8 mouse cellular contexts compared by ENCODE assay signal in the genomic region with DNA sequence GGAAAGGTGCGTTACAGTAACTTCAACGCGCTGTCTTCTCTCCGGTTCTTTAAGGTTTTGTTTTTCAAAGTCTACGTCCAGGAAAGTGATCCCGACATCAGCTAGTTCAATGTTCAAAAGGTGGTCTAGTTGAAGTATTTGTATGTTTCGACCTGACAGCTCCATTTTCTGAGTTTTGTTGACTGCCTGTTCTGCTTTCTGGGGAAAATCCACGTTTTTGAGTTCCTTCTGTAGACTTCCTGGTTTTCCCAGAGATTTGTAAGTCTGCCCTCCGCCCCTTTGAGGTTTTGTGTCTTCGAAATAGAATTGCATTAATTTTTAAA. TPM values are rescaled to one million over a fixed set of nuclear protein-coding genes. Genes with fewer than 3 reads are reported as not detected.
DNase-seq lines count a peak whose midpoint lies in the region; ATAC-seq and TF ChIP-seq lines count a peak whose summit lies in the region.

No protein-coding gene starts in this region.

- intact Hi-C loops in heart, postnatal 10 days (cut with DNase I) = no loop called here

- ATAC-seq in heart, embryonic 16.5 days (replicated peaks; ENCODE audit: extremely low read depth, insufficient read depth, low FRiP score) = no peak
- ATAC-seq in hindbrain, embryonic 12.5 days (ENCODE audit: low FRiP score) = no peak
- no peak for ATAC-seq in midbrain, embryonic 11.5 days (ENCODE audit: low FRiP score)

- TF ChIP-seq POLR2A in bone marrow, adult 2 months (IDR thresholded peaks at IDR 0.05; ENCODE audit: borderline replicate concordance, control insufficient read depth, low read depth, low read length) = no peak

- TF ChIP-seq CTCF in bone marrow, adult 2 months (IDR thresholded peaks at IDR 0.05; ENCODE audit: control insufficient read depth, insufficient read depth, low read length) = no peak

- WGBS in heart, embryonic 16.5 days = 6% methylated on average over 10 of the region's 10 CpGs
- WGBS in bone marrow, adult 2 months = 1% methylated on average over 10 of the region's 10 CpGs
- 15% methylated on average over 10 of the region's 10 CpGs for WGBS in hindbrain, embryonic 12.5 days
- 14% methylated on average over 10 of the region's 10 CpGs for WGBS in midbrain, embryonic 11.5 days

- H3K4me3 ChIP-seq in heart, embryonic 16.5 days (ENCODE audit: low read length) = peak overlapping the region; percentile 97
- peak overlapping the region; percentile 78 for H3K4me3 ChIP-seq in bone marrow, adult 2 months (replicated peaks; ENCODE audit: control insufficient read depth, low read depth, low read length)
- H3K4me3 ChIP-seq in hindbrain, embryonic 12.5 days = peak overlapping the region; percentile 86
- peak overlapping the region; percentile 77 for H3K4me3 ChIP-seq in midbrain, embryonic 11.5 days (ENCODE audit: low read depth, low read length)

- peaks cover 9% of the 10 kb centered on the region for H3K4me1 ChIP-seq in heart, embryonic 16.5 days (ENCODE audit: control insufficient read depth, insufficient read depth, low read length)
- no peaks in the 10 kb centered on the region for H3K4me1 ChIP-seq in bone marrow, adult 2 months (ENCODE audit: control insufficient read depth, insufficient read depth, low read length)
- peaks cover 13% of the 10 kb centered on the region for H3K4me1 ChIP-seq in hindbrain, embryonic 12.5 days
- peaks cover 6% of the 10 kb centered on the region; the same call in 1 of the 2 replicates for H3K4me1 ChIP-seq in midbrain, embryonic 11.5 days (ENCODE audit: control insufficient read depth, insufficient read depth, low read length)

- H3K4me2 ChIP-seq in heart, embryonic 16.5 days (ENCODE audit: low read depth, low read length) = peak overlapping the region; percentile 92
- peak overlapping the region; percentile 93 for H3K4me2 ChIP-seq in hindbrain, embryonic 12.5 days (replicated peaks)
- peak overlapping the region; percentile 73 for H3K4me2 ChIP-seq in midbrain, embryonic 11.5 days

- peak overlapping the region; percentile 94; the same call in 1 of the 2 replicates for H3K27ac ChIP-seq in heart, embryonic 16.5 days (ENCODE audit: low read length)
- H3K27ac ChIP-seq in bone marrow, adult 2 months (ENCODE audit: control insufficient read depth, insufficient read depth, low read depth, low read length, poor library complexity) = peak overlapping the region; percentile 96
- H3K27ac ChIP-seq in hindbrain, embryonic 12.5 days = peak overlapping the region; percentile 97
- H3K27ac ChIP-seq in midbrain, embryonic 11.5 days (ENCODE audit: low read depth, low read length) = no peak overlapping the region

- no peaks in the 10 kb centered on the region for H3K36me3 ChIP-seq in heart, embryonic 16.5 days (ENCODE audit: control insufficient read depth, insufficient read depth)
- no peaks in the 10 kb centered on the region for H3K36me3 ChIP-seq in hindbrain, embryonic 12.5 days
- no peaks in the 10 kb centered on the region for H3K36me3 ChIP-seq in midbrain, embryonic 11.5 days (ENCODE audit: control insufficient read depth, insufficient read depth, low read length)

- no peak for DNase-seq in heart, postnatal 10 days
- DNase-seq in midbrain, embryonic 11.5 days (ENCODE audit: low spot score, missing footprints) = peak; percentile 92
- no peak for DNase-seq in right cerebral cortex, adult 18-20 months
- no peak for DNase-seq in yolk sac, embryonic 10.5 days (ENCODE audit: low spot score)
- DNase-seq in cerebellum, adult 11 months = no peak

- peak overlapping the region; percentile 93 for H3K9ac ChIP-seq in heart, embryonic 16.5 days (ENCODE audit: low read length)
- peak overlapping the region; percentile 90 for H3K9ac ChIP-seq in hindbrain, embryonic 12.5 days
- peak overlapping the region; percentile 81 for H3K9ac ChIP-seq in midbrain, embryonic 11.5 days (ENCODE audit: low read length)

- H3K27me3 ChIP-seq in heart, embryonic 16.5 days (ENCODE audit: control insufficient read depth, insufficient read depth, low read length) = no peaks in the 10 kb centered on the region
- no peaks in the 10 kb centered on the region for H3K27me3 ChIP-seq in hindbrain, embryonic 12.5 days
- H3K27me3 ChIP-seq in midbrain, embryonic 11.5 days (ENCODE audit: control insufficient read depth, insufficient read depth, low read length) = no peaks in the 10 kb centered on the region

- H3K9me3 ChIP-seq in heart, embryonic 16.5 days (replicated peaks; ENCODE audit: control insufficient read depth, low read length) = no peaks in the 10 kb centered on the region
- H3K9me3 ChIP-seq in hindbrain, embryonic 12.5 days (replicated peaks) = no peaks in the 10 kb centered on the region
- no peaks in the 10 kb centered on the region for H3K9me3 ChIP-seq in midbrain, embryonic 11.5 days (ENCODE audit: control insufficient read depth, low read length)

RNA-seq across cellular contexts. Expression of a gene that starts 0.4 kb away (rescaled TPM):
- 13.0 and 13.7 TPM in 2 replicates for polyA plus RNA-seq in heart, embryonic 16.5 days (2015; fragmentation: Nextera tagmentation; extraction: Ambion mirVana)
- total RNA-seq in heart, postnatal 10 days (2021) = 10 to 100 TPM; 16.6 to 19.1 TPM
- 6.4 and 10.1 TPM in 2 replicates for polyA plus RNA-seq in bone marrow, adult 2 months (2011; ENCODE audit: insufficient read depth, insufficient read length, low replicate concordance, missing spikeins)
- 24.4 and 24.8 TPM in 2 replicates for polyA plus RNA-seq in hindbrain, embryonic 12.5 days (2016; fragmentation: Nextera tagmentation; extraction: Ambion mirVana)
- 32.6 and 33.9 TPM in 2 replicates for polyA plus RNA-seq in midbrain, embryonic 11.5 days (2014; fragmentation: Nextera tagmentation; extraction: Ambion mirVana)
